Mouse (Mus musculus): ENCODE results near the gene Ramp2.

Ramp2 gene

DNA sequence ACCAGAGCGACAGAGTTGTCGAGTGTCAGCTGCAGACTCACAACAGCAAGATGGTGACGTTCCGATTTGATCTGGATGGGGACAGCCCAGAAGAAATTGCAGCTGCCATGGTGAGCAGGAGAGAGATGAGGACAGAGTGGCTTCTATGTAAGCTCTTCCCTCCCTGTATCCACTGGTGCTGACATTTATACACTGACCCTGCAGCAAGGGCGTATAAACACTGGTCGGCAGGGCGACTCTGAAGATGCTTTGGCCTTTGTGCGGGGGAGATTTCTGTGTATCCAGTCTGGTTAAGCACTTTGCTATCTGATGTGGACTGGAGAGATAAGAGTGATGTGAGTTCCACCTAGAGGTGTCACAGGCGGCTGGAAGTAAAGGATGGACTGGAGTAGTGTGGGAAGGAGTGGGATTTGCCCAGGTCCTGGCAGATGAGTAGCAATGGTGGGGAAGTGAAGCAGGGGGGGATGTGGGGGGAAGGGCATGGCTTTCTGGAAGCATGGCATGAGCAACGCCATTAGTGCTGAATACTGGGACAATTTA, 23.8 kb downstream of the Ramp2 start:
- DNase-seq (ENCODE audit: low spot score) = no peak

DNA sequence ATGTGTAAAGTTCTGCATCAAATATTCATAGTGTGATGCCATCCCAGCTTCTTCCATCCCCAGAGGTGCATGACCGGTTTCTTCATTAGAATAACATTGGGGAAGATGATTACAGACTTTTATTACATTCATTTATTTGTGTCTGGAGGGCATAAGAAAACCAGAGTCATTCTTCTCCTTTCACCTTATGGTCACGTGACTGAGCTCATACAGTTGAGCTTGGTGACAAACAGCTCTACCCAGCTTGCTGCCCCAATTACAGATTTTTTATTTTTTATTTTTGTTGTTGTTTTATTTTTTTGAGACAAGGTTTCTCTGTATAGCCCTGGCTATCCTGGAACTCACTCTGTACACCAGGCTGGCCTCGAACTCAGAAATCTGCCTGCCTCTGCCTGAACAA, 26.6 kb downstream of the Ramp2 start:
- no peak for DNase-seq (ENCODE audit: low spot score)

DNA sequence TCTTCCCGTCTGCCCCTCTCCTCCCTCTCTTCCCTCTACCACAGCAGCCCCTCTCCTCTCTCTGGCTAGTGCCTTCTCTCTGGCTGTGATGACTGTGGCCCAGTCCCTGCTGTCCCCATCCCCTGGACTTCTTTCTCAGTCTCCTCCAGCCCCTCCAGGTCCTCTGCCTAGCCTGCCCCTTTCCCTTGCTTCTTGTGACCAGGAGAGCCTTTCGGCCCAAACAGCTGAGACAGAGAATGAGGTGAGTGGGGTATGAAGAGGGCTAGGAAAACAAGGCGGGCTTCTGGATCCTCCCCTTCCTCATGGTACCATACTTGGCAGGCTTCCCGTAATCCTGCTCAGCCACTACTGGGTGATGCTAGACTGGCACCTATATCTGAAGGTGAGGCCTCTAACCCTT, 29.5 kb downstream of the Ramp2 start:
- no peak for DNase-seq (ENCODE audit: low spot score)

DNA sequence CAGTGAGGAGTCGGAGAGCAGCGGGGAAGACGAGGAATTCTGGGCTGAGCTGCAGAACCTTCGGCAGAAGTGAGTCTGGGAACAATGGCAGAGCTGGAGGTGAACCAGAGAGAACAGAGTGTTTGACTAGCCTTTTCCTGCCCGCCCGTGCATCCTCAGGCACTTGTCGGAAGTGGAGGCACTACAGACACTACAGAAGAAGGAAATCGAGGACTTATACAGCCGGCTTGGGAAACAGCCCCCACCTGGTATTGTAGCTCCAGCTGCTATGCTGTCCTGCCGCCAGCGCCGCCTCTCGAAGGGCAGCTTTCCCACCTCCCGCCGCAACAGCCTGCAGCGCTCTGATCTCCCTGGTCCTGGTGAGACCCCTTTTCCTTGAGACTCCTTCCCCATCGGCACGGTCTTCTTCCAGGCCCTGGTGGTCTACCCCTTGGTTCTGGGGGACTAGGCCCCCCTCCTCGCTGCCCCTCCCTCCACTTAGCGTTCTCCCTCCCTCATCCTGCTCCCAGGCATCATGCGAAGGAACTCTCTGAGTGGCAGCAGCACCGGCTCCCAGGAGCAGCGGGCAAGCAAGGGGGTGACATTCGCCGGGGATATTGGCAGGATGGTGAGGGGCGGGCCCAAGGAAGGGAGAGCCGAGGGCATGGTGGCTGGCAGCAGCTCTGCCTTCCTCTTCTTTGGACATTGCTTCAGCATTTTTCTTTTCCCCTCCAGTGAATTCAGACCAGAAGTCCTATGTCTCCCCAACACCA, 30.7 kb downstream of the Ramp2 start:
- DNase-seq (ENCODE audit: low spot score) = no peak

DNA sequence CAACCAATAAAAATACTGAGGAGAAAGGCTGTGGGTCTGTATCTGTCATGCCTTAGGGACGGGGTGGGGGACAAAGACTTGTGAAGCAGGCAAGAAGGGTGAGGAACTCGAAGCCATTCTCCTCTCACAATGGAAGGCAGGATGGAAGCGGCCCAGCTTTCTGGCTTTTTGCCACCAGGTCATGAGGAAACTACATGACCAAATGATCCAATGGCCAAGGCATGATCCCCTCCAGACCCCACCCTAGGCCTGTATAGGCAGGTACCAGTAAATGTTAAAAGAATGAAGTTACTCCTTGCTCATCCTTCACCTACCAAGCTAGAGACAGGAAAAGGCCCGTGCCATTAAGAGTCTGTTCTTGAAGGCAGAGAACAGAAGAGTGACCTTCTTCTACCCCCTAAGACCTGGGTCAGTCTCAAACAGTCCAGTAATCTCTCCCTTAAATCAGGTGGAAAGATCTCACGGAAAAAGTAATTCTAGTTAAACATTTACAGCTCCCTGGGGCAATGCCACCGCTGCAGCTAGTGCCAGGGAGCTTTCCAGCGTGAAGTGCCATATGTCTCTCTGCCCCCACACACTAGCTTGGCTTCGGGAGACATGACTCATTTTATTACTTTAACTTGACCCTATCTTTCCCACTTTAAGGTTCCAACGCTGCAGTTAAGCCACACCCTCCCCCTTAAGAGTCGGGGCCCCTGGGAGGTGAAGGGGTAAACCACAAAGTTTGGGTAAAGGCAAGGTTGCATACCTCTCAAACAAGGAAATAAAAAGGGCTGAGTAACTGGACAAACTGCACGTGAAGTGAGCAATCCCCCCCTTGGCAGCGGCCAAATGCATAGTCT, 31.8 kb downstream of the Ramp2 start:
- DNase-seq (ENCODE audit: low spot score) = no peak

DNA sequence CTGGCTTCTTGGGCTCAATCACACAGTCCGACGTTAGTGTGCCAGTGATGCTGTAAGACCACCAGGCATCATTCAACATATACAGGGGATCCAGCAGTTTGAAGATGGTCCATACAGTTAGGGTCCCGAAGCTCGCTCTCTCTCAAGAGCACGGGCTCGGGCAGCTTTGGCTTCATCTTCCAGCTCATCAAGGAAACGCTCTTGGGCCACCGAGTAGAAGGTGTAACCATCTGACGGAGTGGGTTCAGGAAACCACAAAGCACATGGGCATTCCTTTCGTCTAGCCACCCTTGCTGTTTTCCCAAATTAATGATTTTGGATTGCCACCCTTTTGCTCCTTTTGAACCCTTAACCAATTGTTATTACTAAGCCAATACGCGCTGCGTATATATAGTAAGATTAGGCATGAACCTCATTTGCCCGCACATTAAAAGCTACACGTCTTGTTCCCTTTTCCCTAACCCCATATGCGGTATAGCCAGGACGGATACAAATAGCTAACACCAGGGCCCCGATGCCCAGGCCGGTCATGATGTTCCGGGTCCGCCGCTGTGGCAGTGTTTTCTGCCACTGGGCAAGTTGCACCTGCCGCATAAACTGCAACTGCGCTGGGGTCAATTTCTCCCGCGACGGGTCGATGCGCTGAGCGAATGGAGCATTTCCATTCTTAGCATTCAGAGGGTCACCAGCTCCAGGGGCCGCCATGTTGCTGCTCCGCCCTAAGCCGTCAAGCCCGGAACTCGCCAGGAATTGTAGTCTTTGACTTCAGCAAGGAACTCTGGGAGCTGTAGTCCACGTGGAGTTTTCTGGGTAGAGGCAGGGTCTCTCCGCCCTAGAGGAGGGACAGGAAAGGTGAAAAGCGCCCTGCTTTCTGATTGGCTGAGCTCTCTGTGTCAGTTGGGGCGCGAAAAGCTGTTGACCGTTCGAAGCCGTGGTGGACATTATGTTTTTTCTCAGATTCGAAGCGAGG, 32.7 kb downstream of the Ramp2 start, which contains the start of the genes Cntd1 and Coa3:
TSS of gene Cntd1 (plus strand) at position 790 of the 970 bp plus-strand sequence.
TSS of gene Coa3 (minus strand) at position 892 of the 970 bp plus-strand sequence.
- DNase-seq (ENCODE audit: low spot score) = peak; percentile 78

DNA sequence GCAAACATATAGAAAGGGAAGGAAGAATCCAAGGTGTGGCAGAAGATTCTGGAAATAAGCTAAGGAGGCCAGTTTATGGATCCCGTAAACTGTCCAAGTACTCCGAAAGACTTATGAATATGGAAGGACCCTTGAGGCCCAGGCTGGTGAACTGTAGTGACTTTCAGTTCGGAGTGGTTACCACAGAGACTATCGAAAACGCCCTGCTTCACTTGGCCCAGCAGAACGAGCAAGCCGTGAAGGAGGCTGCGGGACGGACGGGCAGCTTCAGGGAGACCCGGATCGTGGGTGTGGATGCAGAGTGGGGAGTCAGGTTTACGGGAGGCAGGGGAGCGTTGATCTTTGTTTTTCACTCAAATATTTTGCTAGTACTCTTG, 33.4 kb downstream of the Ramp2 start:
- DNase-seq (ENCODE audit: low spot score) = no peak

DNA sequence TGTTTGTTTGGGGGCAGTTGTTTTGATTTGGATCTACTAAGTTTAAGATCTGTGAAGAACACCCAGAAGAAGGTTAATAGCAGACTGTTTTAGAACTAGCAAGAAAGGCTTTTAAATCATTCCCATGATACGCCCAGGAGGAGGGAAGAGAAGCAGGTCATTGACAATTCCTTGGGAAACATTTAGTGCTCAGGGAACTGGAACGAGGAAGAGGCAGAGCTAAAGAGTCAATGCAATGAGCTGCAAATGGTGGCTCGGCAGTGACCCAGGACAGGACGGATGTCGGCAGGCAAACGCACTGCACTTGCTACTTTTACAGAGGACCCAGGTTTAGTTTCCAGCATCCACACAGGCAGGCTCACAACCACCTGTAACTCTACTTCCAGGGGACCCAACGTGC, 35.0 kb downstream of the Ramp2 start:
- no peak for DNase-seq (ENCODE audit: low spot score)

DNA sequence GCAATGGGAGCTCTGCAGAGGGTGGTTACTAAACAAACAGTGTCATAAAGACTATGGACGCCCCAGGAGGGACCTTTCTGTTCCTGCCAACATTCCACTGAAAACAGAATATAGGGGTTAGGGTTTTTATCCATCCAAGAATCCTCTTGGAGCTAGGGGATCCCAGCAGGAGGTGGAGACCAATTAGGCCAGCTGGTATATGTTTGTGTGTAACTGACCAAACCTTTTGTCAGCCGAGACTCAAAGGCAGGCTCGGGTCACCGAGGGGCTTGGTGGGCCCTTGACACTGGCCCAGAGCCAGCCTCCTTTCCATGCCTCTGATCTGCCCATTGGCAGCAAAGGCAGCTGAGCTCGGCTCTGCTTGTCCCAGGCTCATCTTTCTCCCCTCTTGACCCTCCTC, 37.1 kb downstream of the Ramp2 start:
- DNase-seq (ENCODE audit: low spot score) = no peak

DNA sequence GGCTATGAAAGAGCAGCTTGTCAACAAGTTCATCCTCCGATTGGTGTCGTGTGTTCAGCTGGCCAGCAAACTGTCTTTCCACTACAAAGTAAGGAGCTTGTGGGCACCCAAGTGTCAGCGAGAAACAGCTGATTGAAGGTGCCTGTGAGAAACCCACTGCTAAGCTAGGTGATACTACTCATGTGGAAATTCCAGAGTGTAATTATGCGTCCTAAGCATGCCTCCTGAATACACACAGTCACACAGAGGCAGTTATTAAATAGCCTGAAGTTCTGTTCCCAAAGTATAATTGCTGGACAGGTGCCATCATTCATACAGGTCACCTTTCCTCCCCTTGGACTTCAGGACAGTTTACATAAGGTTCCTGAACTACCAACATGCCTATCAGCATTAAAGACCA, 38.0 kb downstream of the Ramp2 start:
- no peak for DNase-seq (ENCODE audit: low spot score)

DNA sequence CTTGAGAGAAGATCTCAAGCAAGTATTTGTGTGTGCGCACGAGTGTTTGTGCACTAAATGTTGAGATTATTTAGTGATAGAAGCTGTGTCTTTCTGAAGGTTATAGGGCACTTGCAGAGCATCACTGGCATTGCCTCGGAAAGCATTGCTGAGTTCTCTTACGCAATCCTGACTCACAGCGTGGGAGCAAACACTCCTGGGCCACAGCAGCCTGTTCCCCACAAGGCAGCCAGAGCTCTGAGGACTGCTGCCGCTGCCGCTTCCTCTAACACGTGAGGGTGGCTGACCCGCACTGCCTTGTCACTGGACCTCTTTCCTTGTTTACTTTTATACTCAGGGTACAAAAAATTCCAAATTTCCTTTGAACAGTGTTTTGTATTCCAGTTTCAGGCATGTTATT, 41.5 kb downstream of the Ramp2 start:
- DNase-seq (ENCODE audit: low spot score) = no peak

DNA sequence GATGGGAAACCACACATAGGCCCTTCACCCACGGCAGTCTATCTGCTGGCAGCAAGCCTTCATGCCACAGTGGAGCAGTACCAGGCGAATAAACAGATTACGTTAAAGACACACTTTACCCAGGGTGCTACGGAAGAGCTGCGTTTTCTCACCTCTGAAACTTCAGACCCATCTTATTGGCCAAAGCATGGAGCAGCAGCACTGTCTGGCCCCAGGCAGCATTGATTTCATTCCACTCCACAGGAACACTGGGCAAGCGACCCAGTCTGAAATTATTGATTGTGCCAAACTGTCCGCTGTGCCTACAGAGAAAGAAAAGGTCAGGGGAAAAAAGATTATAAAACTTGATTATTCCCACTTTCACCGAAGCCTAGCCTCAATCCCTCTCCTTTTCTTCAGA, 45.4 kb downstream of the Ramp2 start:
- no peak for DNase-seq (ENCODE audit: low spot score)

DNA sequence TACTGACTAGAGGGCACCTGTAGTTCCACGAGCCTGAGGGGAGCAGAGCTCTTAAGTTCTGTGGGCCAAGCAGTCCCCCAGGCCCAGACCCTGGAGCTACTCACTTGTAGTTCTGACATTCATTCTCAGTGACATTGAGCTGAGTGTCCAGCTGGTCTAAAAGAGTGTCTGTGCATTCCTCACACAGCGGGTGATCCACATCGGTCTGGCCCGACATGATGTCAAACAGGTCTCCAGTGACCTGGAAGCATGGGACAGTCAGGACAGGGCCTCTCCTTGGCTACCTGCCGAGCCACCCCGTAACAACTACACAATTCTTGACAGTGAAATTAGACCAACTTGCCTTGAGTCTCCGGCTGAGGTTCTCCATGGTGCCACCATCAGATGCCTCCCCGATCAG, 49.4 kb downstream of the Ramp2 start:
- DNase-seq (ENCODE audit: low spot score) = no peak

DNA sequence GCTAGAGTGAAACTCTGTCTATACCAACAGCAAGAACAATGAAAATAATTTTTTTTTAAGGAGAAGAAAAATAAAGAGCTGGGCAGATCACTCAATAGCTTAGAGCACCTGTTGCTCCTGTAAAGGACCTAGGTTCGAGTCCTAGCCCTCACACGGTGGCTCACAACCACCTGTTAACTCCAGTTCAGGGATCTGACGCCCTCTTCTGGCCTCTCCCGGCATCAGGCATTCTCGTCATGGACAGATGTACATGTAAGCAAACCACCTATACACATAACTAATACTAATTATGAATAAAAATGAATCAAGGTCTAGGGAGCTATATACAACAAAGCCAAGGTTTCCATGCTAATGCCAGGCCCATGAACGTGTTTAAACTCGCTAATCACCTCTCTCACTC, 55.1 kb downstream of the Ramp2 start:
- DNase-seq (ENCODE audit: low spot score) = no peak

DNA sequence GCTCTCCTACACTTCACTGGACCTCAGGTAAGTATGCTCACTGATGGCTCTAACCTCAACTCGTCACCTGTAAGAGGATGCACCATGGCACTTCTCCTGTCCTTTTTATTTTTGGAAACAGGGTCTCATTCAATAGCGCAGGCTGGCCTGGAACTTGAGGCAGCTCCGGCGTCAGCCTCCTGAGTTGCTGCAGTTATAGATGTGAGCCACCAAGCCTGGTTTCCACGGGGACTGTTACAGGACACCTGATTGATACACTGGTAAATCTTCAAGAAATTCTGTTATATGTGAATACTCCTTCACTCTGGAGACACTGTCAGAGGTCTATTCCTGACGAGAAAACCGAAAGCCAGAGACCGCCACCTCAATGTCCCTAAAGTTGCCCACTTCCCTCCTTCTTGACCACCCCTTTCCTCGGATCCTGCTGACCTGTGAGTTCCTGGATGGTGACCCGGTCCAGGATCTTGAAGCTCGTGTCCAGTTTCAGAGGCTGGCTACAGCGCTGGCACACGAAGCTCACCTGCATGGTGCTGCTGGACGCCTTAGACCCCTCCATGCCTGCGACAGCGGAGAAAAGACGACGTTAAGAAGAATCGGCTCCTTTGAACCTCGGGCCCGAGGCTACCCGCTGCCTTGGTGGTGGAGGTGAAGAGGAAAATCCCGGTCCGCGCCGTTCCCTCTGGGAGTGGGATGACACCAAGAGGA, 55.6 kb downstream of the Ramp2 start:
- DNase-seq (ENCODE audit: low spot score) = no peak

DNA sequence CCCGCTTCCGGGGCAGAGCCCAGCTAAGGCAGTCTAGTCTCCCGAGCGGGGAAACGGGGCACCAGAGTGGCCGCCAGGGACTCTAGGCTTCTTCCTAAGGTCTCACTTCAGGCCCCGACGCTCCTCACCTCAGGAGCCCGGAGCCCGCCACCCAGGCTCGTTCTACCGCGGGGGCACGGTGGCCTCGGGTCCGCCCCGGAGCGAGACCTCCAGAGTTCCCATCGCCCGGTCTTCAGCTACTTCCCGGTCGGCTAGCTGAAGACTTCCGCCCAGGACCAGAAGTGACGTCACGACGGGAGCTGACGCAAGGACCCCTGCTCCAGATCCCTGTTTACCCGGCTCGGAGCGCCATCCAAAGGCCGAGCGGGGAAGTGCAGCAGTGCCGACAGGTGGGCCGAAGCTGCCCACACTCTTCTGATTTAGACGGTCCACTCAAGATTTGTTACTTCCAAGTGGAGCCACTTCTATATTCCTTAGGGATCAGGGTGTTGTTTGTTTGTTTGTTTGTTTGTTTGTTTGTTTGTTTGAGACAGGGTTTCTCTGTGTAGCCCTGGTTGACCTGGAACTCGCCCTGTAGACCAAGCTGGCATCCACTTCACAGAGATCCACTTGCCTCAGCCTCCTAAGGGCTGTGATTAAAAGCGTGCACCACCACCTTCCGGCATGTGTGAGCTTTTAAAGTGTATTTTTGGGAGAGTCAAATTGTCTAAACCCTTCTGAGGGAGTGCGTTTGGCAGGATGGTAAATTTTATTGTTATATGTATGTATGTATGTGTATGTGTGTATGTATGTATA, 56.4 kb downstream of the Ramp2 start, which contains the start of gene Becn1:
TSS of gene Becn1 (minus strand) at position 283 of the 795 bp plus-strand sequence.
- DNase-seq (ENCODE audit: low spot score) = peak; percentile 92

DNA sequence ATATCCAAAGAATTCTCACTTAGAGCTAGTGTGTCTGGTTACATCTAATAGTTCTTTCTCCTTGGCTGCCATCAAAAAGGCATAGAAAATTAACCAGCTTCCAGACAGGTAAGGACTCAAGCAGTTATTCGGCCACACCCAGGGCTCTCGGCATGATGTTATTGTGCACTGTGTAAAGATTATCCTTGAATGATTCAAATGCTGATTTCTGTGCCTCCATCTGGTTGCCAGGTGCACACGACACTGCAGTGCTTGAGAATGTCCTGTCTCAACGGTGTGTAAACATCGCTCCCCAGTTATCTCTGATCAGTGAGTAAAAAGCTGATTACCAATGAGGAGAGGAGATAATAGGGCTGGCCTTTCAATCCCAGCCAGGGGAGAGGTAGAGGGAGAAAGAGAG, 61.9 kb downstream of the Ramp2 start:
- no peak for DNase-seq (ENCODE audit: low spot score)

All from left cerebral cortex, adult 11 months (tissue).